Comparison of ENCODE assay signal across 8 mouse cellular contexts in genomic region chr10:58559098-58559497, GRCm38 (mm10).
A peak's percentile ranks its signal among the peaks of the same experiment; 100 is the strongest.
DNase-seq lines count a peak whose midpoint lies in the region; ATAC-seq and TF ChIP-seq lines count a peak whose summit lies in the region.

No protein-coding gene starts in this region.

- no peak overlapping the region for H3K9ac ChIP-seq in midbrain, embryonic 14.5 days (replicated peaks; ENCODE audit: low read length)
- no peak overlapping the region for H3K9ac ChIP-seq in midbrain, embryonic 15.5 days
- no peak overlapping the region for H3K9ac ChIP-seq in neural tube, embryonic 11.5 days (ENCODE audit: low read length)

- no peaks in the 10 kb centered on the region for H3K27me3 ChIP-seq in midbrain, embryonic 14.5 days (ENCODE audit: control insufficient read depth, insufficient read depth, low read length)
- no peaks in the 10 kb centered on the region for H3K27me3 ChIP-seq in midbrain, embryonic 15.5 days (replicated peaks)
- H3K27me3 ChIP-seq in neural tube, embryonic 11.5 days (ENCODE audit: control insufficient read depth, insufficient read depth, low read length) = no peaks in the 10 kb centered on the region

- H3K4me2 ChIP-seq in midbrain, embryonic 14.5 days (ENCODE audit: low read length) = no peak overlapping the region
- H3K4me2 ChIP-seq in midbrain, embryonic 15.5 days = no peak overlapping the region
- H3K4me2 ChIP-seq in neural tube, embryonic 11.5 days (ENCODE audit: low read depth) = no peak overlapping the region

- no peaks in the 10 kb centered on the region for H3K9me3 ChIP-seq in midbrain, embryonic 14.5 days (ENCODE audit: control insufficient read depth, low read length)
- H3K9me3 ChIP-seq in midbrain, embryonic 15.5 days = no peaks in the 10 kb centered on the region
- no peaks in the 10 kb centered on the region for H3K9me3 ChIP-seq in neural tube, embryonic 11.5 days (ENCODE audit: control insufficient read depth, low read length)

- peak; percentile 70 for TF ChIP-seq CTCF in left cerebral cortex, adult 2 months (IDR thresholded peaks at IDR 0.05)

- H3K36me3 ChIP-seq in midbrain, embryonic 14.5 days (ENCODE audit: control insufficient read depth, insufficient read depth, low read length) = no peaks in the 10 kb centered on the region
- no peaks in the 10 kb centered on the region for H3K36me3 ChIP-seq in midbrain, embryonic 15.5 days (replicated peaks)
- H3K36me3 ChIP-seq in neural tube, embryonic 11.5 days (ENCODE audit: control insufficient read depth, insufficient read depth, low read length) = no peaks in the 10 kb centered on the region

- 37% methylated on average over 7 of the region's 7 CpGs for WGBS in midbrain, embryonic 14.5 days
- 24% methylated on average over 7 of the region's 7 CpGs for whole genome bisulfite sequencing in midbrain, embryonic 15.5 days
- 34% methylated on average over 7 of the region's 7 CpGs for WGBS in neural tube, embryonic 11.5 days

- no peak for ATAC-seq in midbrain, embryonic 14.5 days (ENCODE audit: low FRiP score, low TSS enrichment)
- ATAC-seq in midbrain, embryonic 15.5 days (replicated peaks) = no peak
- ATAC-seq in neural tube, embryonic 11.5 days (ENCODE audit: insufficient read depth, low FRiP score, low TSS enrichment) = no peak
- no peak; the same call in 1 of the 2 replicates for ATAC-seq in erythroblast, adult 5-6 weeks (replicated peaks; ENCODE audit: low FRiP score, poor library complexity, severe bottlenecking)

- no peak overlapping the region for H3K4me3 ChIP-seq in midbrain, embryonic 14.5 days (replicated peaks; ENCODE audit: low read depth, low read length)
- H3K4me3 ChIP-seq in midbrain, embryonic 15.5 days = no peak overlapping the region
- no peak overlapping the region for H3K4me3 ChIP-seq in left cerebral cortex, adult 2 months
- no peak overlapping the region for H3K4me3 ChIP-seq in neural tube, embryonic 11.5 days (ENCODE audit: low read depth, low read length)

- intact Hi-C loops in left cerebral cortex, adult 2 months (cut with DNase I) = no loop called here

- H3K27ac ChIP-seq in midbrain, embryonic 14.5 days (replicated peaks; ENCODE audit: low read depth, low read length) = no peak overlapping the region
- H3K27ac ChIP-seq in midbrain, embryonic 15.5 days = no peak overlapping the region
- no peak overlapping the region for H3K27ac ChIP-seq in left cerebral cortex, adult 2 months
- H3K27ac ChIP-seq in neural tube, embryonic 11.5 days (ENCODE audit: low read depth, low read length) = no peak overlapping the region

- DNase-seq in midbrain, embryonic 14.5 days = peak; percentile 65
- peak; percentile 84 for DNase-seq in ZHBTc4 (ENCODE audit: low read depth, low spot score)
- DNase-seq in cerebellum, postnatal 25 days = peak; percentile 52 to 75
- peak; percentile 16 to 17 for DNase-seq in gastrocnemius, adult 8-10 months (ENCODE audit: low spot score in 2 of 2)
- DNase-seq in left cerebral cortex, adult 2 months (ENCODE audit: extremely low spot score in 1 of 2, low spot score in 2 of 2) = peak; percentile 45 to 47
- DNase-seq in neural tube, embryonic 11.5 days (ENCODE audit: low spot score) = peak; percentile 52

- H3K4me1 ChIP-seq in midbrain, embryonic 14.5 days (ENCODE audit: control insufficient read depth, insufficient read depth, low read length) = no peaks in the 10 kb centered on the region
- 0 out of 2 replicates have a peak, but pooled peaks cover 2% of the 10 kb centered on the region for H3K4me1 ChIP-seq in midbrain, embryonic 15.5 days
- H3K4me1 ChIP-seq in neural tube, embryonic 11.5 days (ENCODE audit: control insufficient read depth, insufficient read depth, low read length) = no peaks in the 10 kb centered on the region

Comparison
In these comparisons a context has a peak if more than half of its experiments do, and no peak if none do; other contexts are left out.
1. DNase-seq: peak in every context shown above with its lines; median percentile 84 in ZHBTc4; 65 in midbrain, embryonic 14.5 days; 64 in cerebellum, postnatal 25 days; 52 in neural tube, embryonic 11.5 days; 46 in left cerebral cortex, adult 2 months; 16 in gastrocnemius, adult 8-10 months.